29 mouse cellular contexts compared by ENCODE assay signal in genomic region chr19:40738683-40739324, GRCm38 (mm10). TPM values are rescaled to one million over a fixed set of nuclear protein-coding genes. Genes with fewer than 3 reads are reported as not detected.
DNase-seq lines count a peak whose midpoint lies in the region; ATAC-seq and TF ChIP-seq lines count a peak whose summit lies in the region.
"Had no signal": no experiment of that assay in that cellular context is flagged by ENCODE, and none has a peak within 500 bp of the region (broad histone marks: within the 10 kb centered on the region; RNA-seq: fewer than 3 reads in every experiment).

No protein-coding gene starts in this region.

- H3K9ac ChIP-seq in liver, embryonic 15.5 days: no peak overlapping the region
- H3K9ac ChIP-seq in liver, embryonic 11.5 days (ENCODE audit: low read depth, low read length): no peak overlapping the region
- H3K9ac ChIP-seq in intestine, postnatal 0 days (ENCODE audit: low read depth, low read length): no peak overlapping the region
- H3K9ac ChIP-seq in stomach, embryonic 16.5 days (ENCODE audit: low read length): no peak overlapping the region
- H3K9ac ChIP-seq: forebrain, postnatal 0 days; heart, embryonic 15.5 days; hindbrain, embryonic 15.5 days; liver, embryonic 14.5 days; midbrain, embryonic 13.5 days; neural tube, embryonic 13.5 days had no signal

- no peak overlapping the region for H3K4me3 ChIP-seq in heart, embryonic 10.5 days
- no peak overlapping the region for H3K4me3 ChIP-seq in liver, embryonic 15.5 days (replicated peaks)
- H3K4me3 ChIP-seq in liver, embryonic 11.5 days (ENCODE audit: low read depth, low read length): no peak overlapping the region
- H3K4me3 ChIP-seq in intestine, postnatal 0 days (ENCODE audit: low read depth, low read length): no peak overlapping the region
- H3K4me3 ChIP-seq in stomach, embryonic 16.5 days (replicated peaks; ENCODE audit: low read length): no peak overlapping the region
- H3K4me3 ChIP-seq: erythroblast, embryonic 14.5 days; heart, embryonic 15.5 days; hindbrain, embryonic 15.5 days; midbrain, embryonic 13.5 days; neural tube, embryonic 13.5 days had no signal

- no peak overlapping the region for H3K4me2 ChIP-seq in liver, embryonic 15.5 days
- no peak overlapping the region for H3K4me2 ChIP-seq in liver, embryonic 11.5 days
- no peak overlapping the region for H3K4me2 ChIP-seq in intestine, postnatal 0 days (replicated peaks; ENCODE audit: low read depth)
- H3K4me2 ChIP-seq in stomach, embryonic 16.5 days (ENCODE audit: low read depth, low read length): no peak overlapping the region
- H3K4me2 ChIP-seq: heart, embryonic 15.5 days; hindbrain, embryonic 15.5 days; midbrain, embryonic 13.5 days; neural tube, embryonic 13.5 days had no signal

- ATAC-seq in liver, embryonic 15.5 days (ENCODE audit: insufficient read depth): 0 out of 2 replicates have a peak, but pooled peaks have one; percentile 42
- no peak for ATAC-seq in liver, embryonic 11.5 days (replicated peaks; ENCODE audit: low FRiP score)
- ATAC-seq in intestine, postnatal 0 days: peak; percentile 56
- ATAC-seq in stomach, embryonic 16.5 days (ENCODE audit: insufficient read depth, low FRiP score): 0 out of 2 replicates have a peak, but pooled peaks have one; percentile 21
- ATAC-seq in CD4-positive, CD25-positive, alpha-beta regulatory T cell, adult 4 months: no peak
- ATAC-seq: forebrain, postnatal 0 days; midbrain, embryonic 13.5 days had no signal

- no peaks in the 10 kb centered on the region for H3K9me3 ChIP-seq in heart, embryonic 10.5 days
- no peaks in the 10 kb centered on the region for H3K9me3 ChIP-seq in liver, embryonic 15.5 days (replicated peaks)
- H3K9me3 ChIP-seq in liver, embryonic 11.5 days (ENCODE audit: control insufficient read depth, low read length): no peaks in the 10 kb centered on the region
- no peaks in the 10 kb centered on the region for H3K9me3 ChIP-seq in intestine, postnatal 0 days (ENCODE audit: control insufficient read depth)
- no peaks in the 10 kb centered on the region for H3K9me3 ChIP-seq in stomach, embryonic 16.5 days (replicated peaks; ENCODE audit: control insufficient read depth, low read length)
- H3K9me3 ChIP-seq: heart, embryonic 15.5 days; hindbrain, embryonic 15.5 days; midbrain, embryonic 13.5 days; neural tube, embryonic 13.5 days had no signal

- peak; percentile 87 for DNase-seq in heart, adult 11 months
- DNase-seq in heart, embryonic 10.5 days (ENCODE audit: low spot score): no peak
- no peak for DNase-seq in liver, embryonic 11.5 days (ENCODE audit: low spot score)
- DNase-seq in adrenal gland, postnatal 4 days (ENCODE audit: low spot score in 2 of 2): no peak
- DNase-seq: adrenal gland, postnatal 25 days; cerebellum, adult 18-20 months; cerebellum, postnatal 14 days; forebrain, postnatal 0 days; heart, postnatal 4 days; kidney, adult 9 months; kidney, postnatal 10 days; layer of hippocampus, postnatal 36 days; right cerebral cortex, postnatal 4 days; thymus, postnatal 4 days had no signal

- H3K36me3 ChIP-seq in heart, embryonic 10.5 days: no peaks in the 10 kb centered on the region
- no peaks in the 10 kb centered on the region for H3K36me3 ChIP-seq in liver, embryonic 15.5 days (replicated peaks)
- no peaks in the 10 kb centered on the region for H3K36me3 ChIP-seq in liver, embryonic 11.5 days (ENCODE audit: control insufficient read depth, insufficient read depth, low read length)
- H3K36me3 ChIP-seq in intestine, postnatal 0 days (ENCODE audit: control insufficient read depth, insufficient read depth): no peaks in the 10 kb centered on the region
- H3K36me3 ChIP-seq in stomach, embryonic 16.5 days (ENCODE audit: control insufficient read depth, insufficient read depth, low read length): no peaks in the 10 kb centered on the region
- H3K36me3 ChIP-seq: heart, embryonic 15.5 days; hindbrain, embryonic 15.5 days had no signal

- H3K27ac ChIP-seq in heart, embryonic 10.5 days: no peak overlapping the region
- H3K27ac ChIP-seq in liver, embryonic 15.5 days (replicated peaks): no peak overlapping the region
- H3K27ac ChIP-seq in liver, embryonic 11.5 days (ENCODE audit: low read depth, low read length): no peak overlapping the region
- no peak overlapping the region for H3K27ac ChIP-seq in intestine, postnatal 0 days (ENCODE audit: low read depth, low read length)
- no peak overlapping the region for H3K27ac ChIP-seq in stomach, embryonic 16.5 days (ENCODE audit: low read length)
- H3K27ac ChIP-seq: heart, embryonic 15.5 days; hindbrain, embryonic 15.5 days; liver, embryonic 14.5 days; macrophage; midbrain, embryonic 13.5 days; neural tube, embryonic 13.5 days had no signal

- 73% methylated on average over 13 of the region's 13 CpGs for WGBS in heart, embryonic 10.5 days
- 54% methylated on average over 13 of the region's 13 CpGs for WGBS in liver, embryonic 15.5 days (ENCODE audit: insufficient replicate concordance)
- 68% methylated on average over 13 of the region's 13 CpGs for WGBS in liver, embryonic 11.5 days
- 53% methylated on average over 13 of the region's 13 CpGs for WGBS in intestine, postnatal 0 days
- WGBS in stomach, embryonic 16.5 days: 80% methylated on average over 13 of the region's 13 CpGs

- peaks cover 6% of the 10 kb centered on the region; the same call in 1 of the 2 replicates for H3K27me3 ChIP-seq in heart, embryonic 10.5 days (ENCODE audit: insufficient read depth, poor library complexity, severe bottlenecking)
- no peaks in the 10 kb centered on the region for H3K27me3 ChIP-seq in liver, embryonic 15.5 days
- no peaks in the 10 kb centered on the region for H3K27me3 ChIP-seq in liver, embryonic 11.5 days (replicated peaks; ENCODE audit: control insufficient read depth, insufficient read depth, low read length)
- H3K27me3 ChIP-seq in intestine, postnatal 0 days (replicated peaks; ENCODE audit: control insufficient read depth, insufficient read depth, low read length): no peaks in the 10 kb centered on the region
- H3K27me3 ChIP-seq in stomach, embryonic 16.5 days (ENCODE audit: control insufficient read depth, insufficient read depth, low read length): no peaks in the 10 kb centered on the region
- H3K27me3 ChIP-seq: heart, embryonic 15.5 days; hindbrain, embryonic 15.5 days; midbrain, embryonic 13.5 days; neural tube, embryonic 13.5 days had no signal

- no peak for TF ChIP-seq CTCF in intestine, postnatal 0 days (IDR thresholded peaks at IDR 0.05; ENCODE audit: low read depth)

- H3K4me1 ChIP-seq in heart, embryonic 10.5 days: peaks cover 6% of the 10 kb centered on the region; the same call in 1 of the 2 replicates
- H3K4me1 ChIP-seq in liver, embryonic 15.5 days (replicated peaks): no peaks in the 10 kb centered on the region; the same call in 1 of the 2 replicates
- no peaks in the 10 kb centered on the region for H3K4me1 ChIP-seq in liver, embryonic 11.5 days (replicated peaks; ENCODE audit: control insufficient read depth, insufficient read depth, low read length)
- no peaks in the 10 kb centered on the region for H3K4me1 ChIP-seq in intestine, postnatal 0 days (replicated peaks; ENCODE audit: control insufficient read depth, insufficient read depth, low read length)
- no peaks in the 10 kb centered on the region for H3K4me1 ChIP-seq in stomach, embryonic 16.5 days (ENCODE audit: control insufficient read depth, insufficient read depth, low read length)

RNA-seq across cellular contexts. Expression of gene Cc2d2b, which starts 9.7 kb away (rescaled TPM):
- 0.17 and 0.79 TPM in 2 replicates for polyA plus RNA-seq in heart, embryonic 10.5 days (2016; fragmentation: Nextera tagmentation; extraction: Ambion mirVana)
- polyA plus RNA-seq in liver, embryonic 15.5 days (2015; fragmentation: Nextera tagmentation; extraction: Ambion mirVana): 0.59 and 0.85 TPM in 2 replicates
- 3.6 and 5.3 TPM in 2 replicates for polyA plus RNA-seq in liver, embryonic 11.5 days (2014; fragmentation: Nextera tagmentation; extraction: Ambion mirVana)
- 0.14 TPM in 1 of 2 replicates, not detected in the other for polyA plus RNA-seq in intestine, postnatal 0 days (2015; fragmentation: Nextera tagmentation; extraction: Ambion mirVana)
- 0.35 TPM in 1 of 2 replicates, not detected in the other for polyA plus RNA-seq in stomach, embryonic 16.5 days (2015; fragmentation: Nextera tagmentation; extraction: Ambion mirVana)
- total RNA-seq in adrenal gland, postnatal 4 days (2021): under 1 TPM in 1 of 2 experiments, not detected in 1; 0.40 TPM
- under 1 TPM; 0.47 to 0.93 TPM for polyA plus RNA-seq in CD4-positive, CD25-positive, alpha-beta regulatory T cell, adult 4 months (2017; shearing (Covaris generic))
- total RNA-seq: gastrocnemius, adult 8-10 months; heart, postnatal 4 days had no signal
- polyA plus RNA-seq: embryonic facial prominence, embryonic 14.5 days; erythroblast, embryonic 14.5 days; heart, embryonic 15.5 days; large intestine, adult 2 months; macrophage; neural tube, embryonic 13.5 days; stomach, embryonic 14.5 days had no signal

Comparison
In these comparisons a context has a peak if more than half of its experiments do, and no peak if none do; other contexts are left out.
1. ATAC-seq: peak in liver, embryonic 15.5 days (single experiment), intestine, postnatal 0 days (single experiment) and stomach, embryonic 16.5 days (single experiment); none in liver, embryonic 11.5 days (single experiment) and CD4-positive, CD25-positive, alpha-beta regulatory T cell, adult 4 months (single experiment).